Mouse (Mus musculus): ENCODE results near the gene Wdr4.

GRCm38 (mm10) chr17:31474388-31474787 lies 45.4 kb downstream of the Wdr4 start:
- TF ChIP-seq POLR2A (IDR thresholded peaks at IDR 0.05; ENCODE audit: low read depth, low read length): no peak
- TF ChIP-seq CTCF (IDR thresholded peaks at IDR 0.05; ENCODE audit: borderline replicate concordance, insufficient read depth, low read length): no peak

Data from embryonic fibroblast, embryonic 13.5 days (primary cell).